Mouse (Mus musculus): ENCODE results near the gene Mpc2. TPM values are rescaled to one million over a fixed set of nuclear protein-coding genes. Genes with fewer than 3 reads are reported as not detected.

The Mpc2 gene
- 131 and 160 TPM in 2 replicates for polyA plus RNA-seq (2012; rRNA removed)

DNA sequence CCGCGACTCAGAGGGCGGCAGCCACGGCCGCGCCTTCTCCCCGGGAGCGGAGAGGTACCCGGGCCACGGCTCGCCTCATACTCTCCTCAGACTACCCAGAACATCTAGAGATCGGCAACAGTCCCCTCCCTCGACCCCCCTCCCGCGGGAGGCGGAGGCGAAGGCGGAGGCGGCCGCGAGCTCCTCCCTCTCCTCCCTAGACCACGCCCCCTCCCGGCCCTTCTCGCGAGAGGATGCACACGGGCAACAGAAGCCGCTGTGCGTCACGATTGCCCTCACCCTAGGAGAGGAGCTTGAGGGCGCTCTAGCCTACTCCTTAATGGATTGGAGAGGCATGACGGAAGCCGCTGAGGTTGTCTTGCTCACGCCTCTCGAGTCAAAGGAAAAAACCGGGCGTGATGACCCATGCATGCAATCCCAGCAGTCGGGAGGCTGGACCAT lies at the start of gene Mpc2, which contains the start of gene Dcaf6:
TSS of gene Mpc2 (plus strand) at position 278 of the 441 bp plus-strand sequence.
TSS of gene Dcaf6 (minus strand) at position 116 of the 441 bp plus-strand sequence.
- peak; percentile 81 for DNase-seq (ENCODE audit: low read depth)

DNA sequence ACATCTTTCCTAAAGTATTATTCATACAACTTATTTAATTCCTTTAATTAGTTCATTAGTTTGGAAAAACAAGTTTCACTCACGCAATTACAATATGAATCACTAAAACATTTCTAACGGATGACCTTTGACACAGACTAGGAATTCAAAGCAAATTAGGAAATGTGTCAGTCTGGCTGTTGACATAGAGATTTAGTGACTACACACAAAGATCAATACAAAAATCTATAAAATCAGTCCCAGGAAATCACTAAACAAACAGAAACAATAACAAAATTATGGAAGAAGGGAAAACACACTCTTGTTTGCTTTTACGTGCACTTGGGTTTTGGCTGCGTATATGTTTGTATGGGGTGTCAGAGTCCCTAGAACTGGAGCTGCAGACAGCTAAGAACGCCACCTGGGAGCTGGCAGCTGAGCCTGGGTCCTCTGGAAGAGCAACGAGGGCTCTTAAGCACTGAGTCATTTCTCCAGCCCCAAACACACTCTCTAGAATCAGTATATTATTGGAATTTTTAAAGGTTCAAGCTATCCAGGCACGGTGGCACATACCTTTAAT lies 39.0 kb upstream of the Mpc2 start:
- no peak for DNase-seq (ENCODE audit: low read depth)

DNA sequence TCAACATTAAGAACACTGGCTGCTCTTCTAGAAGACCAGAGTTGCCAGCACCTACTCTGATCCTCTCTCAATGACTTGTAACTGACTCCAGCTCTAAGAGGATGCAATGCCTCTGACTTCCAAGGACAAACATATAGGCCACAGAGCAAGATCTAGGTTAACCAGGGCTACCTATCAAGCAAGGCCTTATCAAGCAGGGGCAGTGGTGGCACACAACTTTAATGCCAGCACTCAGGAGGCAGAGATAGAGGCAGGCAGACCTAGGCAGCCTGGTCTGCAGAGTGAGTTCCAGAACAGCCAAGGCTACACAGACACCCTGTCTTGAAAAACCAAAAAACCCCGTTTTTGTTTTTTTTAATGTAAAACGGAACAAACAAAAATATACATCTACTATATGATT lies 34.2 kb upstream of the Mpc2 start:
- DNase-seq (ENCODE audit: low read depth) = no peak

DNA sequence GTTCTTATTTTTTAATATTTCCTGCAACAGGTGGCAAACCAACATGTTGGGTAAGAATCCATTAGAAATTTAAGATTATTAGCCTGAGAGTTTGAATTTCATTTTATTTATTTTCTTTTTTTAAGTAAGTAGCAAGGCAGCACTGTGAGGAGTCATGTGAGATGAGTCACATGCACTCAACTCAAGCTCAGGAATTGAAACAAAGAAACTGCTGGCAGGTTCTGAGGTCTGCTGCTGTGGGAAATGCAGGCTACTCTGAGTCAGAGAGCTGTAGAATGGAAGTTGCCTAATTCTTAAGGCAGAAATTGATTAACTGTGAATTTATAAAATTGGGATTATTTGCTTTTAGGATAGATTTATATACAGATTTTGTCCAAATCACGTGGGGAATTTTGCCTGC lies 27.6 kb upstream of the Mpc2 start:
- no peak for DNase-seq (ENCODE audit: low read depth)

DNA sequence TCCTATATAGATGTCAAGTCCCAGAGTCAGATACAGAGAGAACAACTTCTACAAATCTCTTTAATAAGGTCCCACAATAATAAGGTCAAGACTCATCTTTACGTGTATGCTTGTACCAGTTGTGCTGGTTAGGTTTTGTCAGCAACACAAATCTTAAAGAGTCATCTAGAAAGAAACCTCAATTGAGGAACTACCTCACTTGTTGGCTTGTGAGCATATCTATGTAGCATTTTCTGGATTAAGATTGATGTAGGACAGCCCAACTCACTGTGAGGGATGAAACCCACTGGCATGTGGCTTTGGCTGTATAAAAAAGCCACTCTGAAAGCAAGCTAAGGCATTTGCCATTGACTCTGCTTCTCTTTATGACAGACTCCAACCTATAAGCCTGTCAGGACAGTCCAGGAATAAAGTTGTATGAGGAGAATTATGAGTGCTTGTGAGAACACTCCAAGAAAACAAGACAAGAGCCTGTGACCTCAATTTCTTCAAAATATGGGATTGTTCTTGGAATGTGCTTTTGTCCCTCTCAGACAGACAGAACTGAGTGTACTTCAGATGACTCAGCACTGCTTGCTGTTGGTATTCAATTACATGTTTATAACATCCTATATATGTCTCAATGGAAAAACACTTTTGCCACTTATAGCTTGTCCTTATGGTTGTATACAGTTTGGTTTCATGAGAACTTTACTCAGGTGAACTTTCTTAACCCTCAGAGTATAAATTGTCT lies 22.0 kb upstream of the Mpc2 start:
- DNase-seq (ENCODE audit: low read depth) = no peak

DNA sequence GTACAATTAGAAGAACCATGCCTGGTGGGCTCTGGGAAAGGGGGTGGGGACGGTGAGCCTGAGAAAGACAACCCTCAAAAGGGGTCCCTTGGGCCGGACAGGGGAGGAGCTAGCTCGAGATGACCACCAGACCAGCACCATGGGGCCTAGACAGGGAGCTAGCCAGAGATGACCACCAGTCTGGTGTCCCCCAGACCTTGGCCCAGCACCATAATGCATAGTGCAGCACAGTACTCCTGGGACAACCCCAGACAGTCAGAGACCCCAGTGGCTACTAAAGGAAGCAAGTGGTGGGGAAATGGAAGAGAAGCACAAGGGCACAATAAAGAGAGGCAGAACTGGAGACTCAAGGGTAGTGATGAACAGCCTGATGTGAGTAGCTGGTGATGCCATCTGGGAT lies 19.6 kb upstream of the Mpc2 start:
- DNase-seq (ENCODE audit: low read depth) = no peak

DNA sequence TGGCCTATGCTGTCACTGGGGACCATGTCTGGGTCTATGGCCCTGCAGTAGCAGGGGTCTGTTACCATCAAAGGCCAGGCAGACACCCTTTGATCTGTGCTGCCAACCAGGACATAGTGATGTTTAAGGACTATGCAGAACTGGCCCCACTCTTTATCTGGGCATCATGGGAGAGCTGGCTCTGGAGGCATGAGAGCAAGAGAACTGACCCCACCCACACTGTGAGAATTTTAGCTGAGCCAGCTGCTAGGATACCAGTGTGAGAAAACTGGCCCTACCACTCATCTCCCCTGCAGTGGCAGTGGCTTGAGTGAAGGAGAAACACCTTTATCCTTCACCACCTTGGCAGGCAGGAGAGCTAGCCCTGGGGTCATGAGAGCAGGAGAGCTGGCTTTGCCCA lies 19.2 kb upstream of the Mpc2 start:
- no peak for DNase-seq (ENCODE audit: low read depth)

DNA sequence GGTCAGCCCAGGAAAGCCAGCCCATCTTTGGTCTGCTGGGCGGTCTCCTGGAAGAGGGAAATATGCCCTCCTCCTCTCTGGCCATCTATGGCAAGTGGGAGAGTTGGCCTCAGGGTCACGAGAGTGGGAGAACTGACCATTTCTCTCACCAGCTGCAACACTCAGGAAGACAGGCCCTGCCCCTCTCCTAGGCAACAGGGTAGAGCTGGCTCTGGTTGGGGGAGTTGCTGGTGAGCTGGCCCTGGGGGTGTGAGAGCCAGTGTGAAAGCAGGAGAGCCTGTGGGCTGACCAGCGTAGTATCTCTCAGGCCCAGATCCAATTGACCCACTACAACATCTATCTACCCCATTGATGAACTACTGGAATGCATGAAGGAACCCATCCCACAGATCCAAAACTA lies 18.7 kb upstream of the Mpc2 start:
- DNase-seq (ENCODE audit: low read depth) = no peak

DNA sequence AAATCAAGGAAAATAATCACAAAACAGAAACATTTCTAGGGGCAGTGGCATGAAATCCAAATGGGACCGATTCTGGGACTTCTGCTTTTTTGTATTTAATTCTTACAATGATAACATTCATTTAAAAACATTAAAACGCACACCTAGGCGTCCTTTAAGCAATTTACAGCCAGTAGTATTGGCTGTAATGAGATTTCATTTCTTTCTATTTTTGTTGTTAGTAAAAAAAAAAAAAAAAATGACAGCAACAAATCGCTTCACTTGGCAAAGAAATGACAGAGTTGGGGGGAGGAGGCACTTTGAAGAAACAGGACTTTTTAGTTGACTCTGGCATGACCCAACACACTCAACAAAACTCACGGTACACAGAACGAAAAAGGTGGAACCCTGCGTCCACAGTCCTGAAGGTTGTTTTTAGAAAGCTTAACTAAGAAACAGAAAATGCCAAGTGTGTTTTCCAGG lies 1.4 kb upstream of the Mpc2 start:
- DNase-seq (ENCODE audit: low read depth) = no peak

DNA sequence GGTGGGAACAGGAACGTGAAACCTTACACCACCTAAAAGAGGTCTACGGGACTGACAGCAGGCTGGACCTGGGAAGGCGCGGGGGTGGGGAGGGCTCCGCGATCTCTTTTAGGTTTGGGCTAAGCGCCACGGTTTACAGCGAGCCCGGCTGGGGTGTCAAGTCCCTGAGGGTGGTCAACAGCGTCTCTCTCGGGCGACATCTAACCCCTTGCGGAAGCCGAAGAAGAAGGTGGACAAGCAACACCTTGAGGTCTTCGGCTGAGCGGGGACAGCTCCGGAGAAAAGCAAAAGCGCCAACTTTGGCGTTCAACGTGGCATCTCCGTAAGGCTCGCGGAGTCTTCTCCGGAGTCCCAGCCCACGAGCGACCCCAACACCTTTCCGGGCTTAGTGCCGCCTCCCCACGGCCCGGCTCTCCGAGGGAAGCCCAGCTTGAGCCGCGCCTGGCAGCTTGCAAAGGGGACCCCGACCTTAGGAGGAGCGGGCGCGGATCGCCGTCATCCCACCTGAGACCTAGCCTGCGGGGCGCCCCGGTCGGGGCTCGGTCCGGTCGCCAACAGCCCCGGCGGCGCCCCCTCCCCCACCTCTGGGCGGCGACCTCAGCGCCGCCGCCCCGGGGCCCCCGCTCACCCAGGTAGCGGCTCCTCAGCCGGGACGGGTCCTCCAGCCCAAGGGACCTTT lies 795 bp upstream of the Mpc2 start:
- no peak for DNase-seq (ENCODE audit: low read depth)

DNA sequence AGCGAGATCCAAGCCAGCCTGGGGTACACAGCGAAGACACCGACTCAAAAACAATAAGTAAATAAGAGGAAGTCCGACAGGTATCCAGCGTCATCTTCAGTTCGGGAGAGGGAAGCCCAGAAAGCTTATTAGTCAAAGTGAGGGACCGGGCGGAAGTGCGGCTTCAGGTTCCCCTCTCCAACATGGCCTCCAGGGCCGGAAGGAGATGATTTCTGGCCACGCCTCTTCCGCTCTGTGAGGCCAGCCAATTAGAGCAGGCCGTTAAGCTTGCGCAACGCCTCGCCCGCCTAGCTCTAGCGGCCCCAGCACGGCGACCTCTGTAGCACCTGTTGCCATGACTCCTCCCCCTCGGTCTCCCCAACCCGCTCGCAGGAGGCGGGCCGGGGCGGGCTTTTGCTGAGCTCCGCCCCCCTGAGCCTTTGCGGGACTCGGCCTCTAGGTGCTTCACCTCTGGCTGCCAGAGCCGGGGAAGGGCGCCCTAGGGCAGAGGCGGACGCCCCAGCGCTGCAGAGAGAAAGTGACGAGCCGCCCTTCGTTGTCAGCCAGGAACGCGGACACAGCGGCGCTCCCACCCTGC lies 452 bp downstream of the Mpc2 start:
- DNase-seq (ENCODE audit: low read depth) = peak; percentile 93

DNA sequence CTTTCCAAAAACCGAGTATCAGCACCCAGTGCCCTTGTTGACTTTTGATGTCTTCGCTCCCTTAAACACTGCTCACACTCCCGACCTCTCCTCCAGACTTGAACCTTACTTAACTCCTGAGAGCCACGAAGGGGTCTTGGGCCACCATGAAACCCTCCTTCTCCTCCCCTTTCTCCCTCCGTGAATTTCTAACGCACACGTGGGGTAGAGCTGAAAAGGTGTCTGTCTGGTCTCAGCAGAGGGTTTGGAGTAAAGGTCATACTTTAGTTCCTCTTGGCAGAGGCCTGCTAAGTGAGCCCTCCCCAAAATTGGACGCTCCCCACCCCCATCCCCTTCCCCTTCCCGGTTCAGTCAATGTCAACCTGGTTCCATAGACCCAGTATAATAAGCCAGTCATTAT lies 1.2 kb downstream of the Mpc2 start:
- no peak for DNase-seq (ENCODE audit: low read depth)

DNA sequence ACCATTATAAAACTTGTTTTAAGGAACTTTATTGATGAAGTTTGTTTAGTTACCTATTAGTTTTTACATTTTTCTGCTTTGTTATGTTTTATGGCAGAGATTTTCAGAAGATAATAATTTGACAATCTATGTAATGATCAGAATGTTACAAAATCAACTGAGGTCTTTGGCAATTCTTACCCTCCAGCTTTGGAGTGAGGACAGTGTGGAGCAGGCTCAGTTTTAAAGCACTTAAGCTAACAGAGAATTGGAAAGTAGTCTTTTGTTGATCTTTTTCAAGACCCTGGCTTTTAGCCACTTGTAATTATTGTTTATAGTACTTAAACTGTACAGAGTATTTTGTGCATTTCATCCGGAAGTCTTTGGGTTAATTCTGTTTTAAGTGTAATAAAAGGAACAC lies 2.4 kb downstream of the Mpc2 start:
- no peak for DNase-seq (ENCODE audit: low read depth)

DNA sequence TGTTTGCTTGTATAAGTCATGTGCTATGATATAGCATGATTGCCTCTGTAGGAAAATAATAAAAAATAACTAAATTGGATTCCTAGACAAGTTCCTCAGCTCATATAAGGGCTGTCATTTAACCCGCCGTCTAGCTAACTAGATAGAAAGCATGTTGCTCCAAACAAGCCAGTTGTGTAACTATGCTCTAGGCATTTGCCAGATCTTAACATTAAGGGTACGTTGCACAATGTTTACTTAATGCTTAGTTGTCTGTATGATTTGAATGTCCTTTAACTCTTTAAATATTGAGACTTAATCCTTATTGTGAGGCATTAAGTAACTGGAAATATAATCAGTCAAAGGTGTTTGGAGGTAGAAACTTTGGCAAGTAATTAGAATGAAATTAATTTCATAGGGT lies 4.1 kb downstream of the Mpc2 start:
- peak; percentile 92 for DNase-seq (ENCODE audit: low read depth)

DNA sequence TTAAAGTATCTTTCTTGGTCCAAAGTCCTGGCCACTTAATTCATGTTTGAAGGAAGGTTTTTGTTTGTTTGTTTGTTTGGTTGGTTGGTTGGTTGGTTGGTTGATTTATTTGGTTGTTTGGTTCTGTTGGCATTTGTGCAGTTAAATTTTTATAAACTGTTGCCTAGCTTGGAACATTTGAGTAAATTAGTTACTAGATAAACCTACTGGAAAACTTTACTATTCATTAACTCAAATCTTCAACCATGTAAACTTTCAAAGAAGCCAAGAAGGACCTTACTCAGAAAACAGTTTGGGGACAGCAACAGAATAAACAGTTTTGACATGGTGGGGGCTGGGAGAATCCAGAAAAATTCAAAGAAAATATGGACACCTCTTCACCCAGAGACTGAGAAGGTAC lies 8.5 kb downstream of the Mpc2 start:
- no peak for DNase-seq (ENCODE audit: low read depth)

DNA sequence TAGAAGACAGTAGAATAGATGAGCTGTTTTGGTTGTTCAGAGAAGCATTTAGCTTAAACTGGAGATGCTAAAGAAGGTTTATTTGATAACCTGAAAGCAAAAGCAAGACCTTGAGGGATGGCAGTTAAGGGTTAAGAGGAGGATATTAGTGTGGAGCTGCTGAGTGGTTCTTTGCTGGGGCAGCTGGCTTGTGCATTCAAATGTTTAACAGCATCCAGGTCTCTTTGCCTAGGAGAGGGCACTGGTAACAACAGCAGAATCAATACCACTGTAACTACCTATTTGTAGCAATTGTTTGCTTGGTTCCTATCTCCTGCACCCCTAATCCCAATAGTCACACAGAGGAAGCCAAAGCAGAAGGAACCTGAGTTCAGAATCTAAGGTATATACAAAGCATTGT lies 9.3 kb downstream of the Mpc2 start:
- no peak for DNase-seq (ENCODE audit: low read depth)

DNA sequence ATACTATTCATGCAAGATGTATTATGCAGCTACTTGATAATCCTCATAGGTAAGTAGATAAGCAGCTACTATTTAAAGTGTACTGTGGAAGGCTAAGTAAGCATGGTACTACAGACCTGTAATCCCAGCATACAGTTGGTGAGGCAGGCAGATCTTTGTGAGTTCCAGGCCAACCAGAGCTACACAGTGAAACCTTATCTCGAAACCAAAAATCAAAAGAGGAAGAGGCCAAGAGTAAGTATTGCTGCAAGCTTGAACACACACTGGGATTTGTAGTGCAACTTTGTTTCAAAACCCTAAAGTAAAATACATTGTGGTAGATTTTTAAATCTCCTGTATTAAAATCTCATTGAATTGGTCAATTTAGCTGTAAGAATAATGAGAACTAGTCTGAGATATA lies 11.1 kb downstream of the Mpc2 start:
- no peak for DNase-seq (ENCODE audit: low read depth)

DNA sequence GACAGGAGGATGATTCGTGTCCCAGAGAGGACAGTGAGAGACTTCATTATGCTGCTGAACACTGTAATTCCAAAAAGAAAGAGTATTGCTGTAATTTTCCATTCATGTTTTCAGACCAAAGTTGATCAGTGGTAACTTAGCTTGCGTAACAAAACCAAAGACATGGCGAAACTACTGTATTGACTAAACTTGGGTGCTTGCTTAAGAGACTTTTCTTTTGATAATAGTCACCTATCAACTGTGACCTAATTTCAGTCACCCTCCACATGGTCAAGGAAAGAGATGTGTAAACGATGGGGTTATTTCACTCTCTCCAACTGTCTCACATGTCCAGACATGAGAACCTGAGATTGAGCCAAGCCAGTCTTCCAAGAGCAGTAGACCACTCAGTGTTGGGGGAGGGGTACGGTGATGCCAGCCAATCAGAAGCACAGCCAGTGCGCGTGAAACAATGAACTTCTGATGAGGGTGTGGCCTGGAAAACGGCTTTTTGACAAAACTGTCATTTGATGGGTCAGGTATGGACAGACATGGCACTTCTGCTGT lies 24.3 kb downstream of the Mpc2 start, which contains the start of gene Adcy10:
TSS of gene Adcy10 (plus strand) at position 496 of the 546 bp plus-strand sequence.
- peak; percentile 57 for DNase-seq (ENCODE audit: low read depth)

DNA sequence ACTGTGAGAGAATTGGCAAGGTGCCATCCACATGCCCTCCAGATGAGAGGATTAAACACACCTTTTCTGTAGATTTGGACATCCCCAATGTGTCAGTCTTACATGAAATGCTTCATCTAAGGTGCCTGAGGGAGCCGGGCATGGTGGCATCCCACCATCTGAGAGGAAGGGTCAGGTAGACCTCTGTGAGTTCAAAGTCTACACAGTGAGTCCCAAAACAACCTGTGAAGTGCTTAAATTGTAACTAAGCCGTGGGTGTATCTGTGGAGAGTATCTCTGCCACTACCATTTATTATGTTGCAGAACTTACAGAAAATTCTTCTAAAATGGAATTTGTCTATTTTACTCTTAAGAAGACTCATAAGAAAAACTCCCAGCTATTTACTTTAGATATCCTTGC lies 25.7 kb downstream of the Mpc2 start:
- no peak for DNase-seq (ENCODE audit: low read depth)

DNA sequence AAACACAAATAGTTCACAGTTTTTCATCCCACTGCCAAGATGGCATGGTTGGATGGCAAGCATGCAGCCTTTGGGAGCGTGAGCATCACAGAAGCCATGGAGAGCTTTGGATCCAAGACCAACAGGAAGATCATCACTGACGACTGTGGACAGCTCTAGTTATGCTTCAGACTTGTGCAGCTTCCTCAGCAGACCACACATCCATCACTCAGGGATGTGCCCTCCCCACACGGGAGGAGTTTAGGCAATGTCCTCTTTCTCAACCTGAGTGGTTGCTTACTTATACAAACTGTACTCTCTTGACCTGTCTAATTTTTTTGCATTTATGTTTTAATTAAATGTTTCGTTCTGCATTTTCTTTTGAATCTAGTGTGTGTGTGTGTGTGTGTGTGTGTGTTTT lies 28.8 kb downstream of the Mpc2 start:
- no peak for DNase-seq (ENCODE audit: low read depth)

DNA sequence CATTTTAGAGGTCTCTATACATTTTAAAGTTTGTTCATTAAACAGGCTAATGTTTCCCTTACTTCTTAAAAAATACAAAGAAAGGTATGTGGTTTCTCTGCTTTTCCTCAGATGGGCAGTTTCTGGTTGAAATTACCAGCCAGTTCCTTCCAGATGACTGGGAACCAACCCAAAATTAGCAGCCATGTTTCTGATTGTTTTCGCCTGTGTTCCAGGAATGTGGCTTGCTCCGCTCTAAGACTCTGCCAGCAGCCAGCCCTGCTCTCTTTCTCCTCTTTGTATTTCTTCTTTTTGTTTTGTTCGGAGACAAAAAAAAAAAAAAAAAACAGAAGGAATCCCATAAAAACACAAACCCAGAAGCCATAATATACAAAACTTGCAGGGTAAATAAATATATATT lies 38.4 kb downstream of the Mpc2 start:
- no peak for DNase-seq (ENCODE audit: low read depth)

DNA sequence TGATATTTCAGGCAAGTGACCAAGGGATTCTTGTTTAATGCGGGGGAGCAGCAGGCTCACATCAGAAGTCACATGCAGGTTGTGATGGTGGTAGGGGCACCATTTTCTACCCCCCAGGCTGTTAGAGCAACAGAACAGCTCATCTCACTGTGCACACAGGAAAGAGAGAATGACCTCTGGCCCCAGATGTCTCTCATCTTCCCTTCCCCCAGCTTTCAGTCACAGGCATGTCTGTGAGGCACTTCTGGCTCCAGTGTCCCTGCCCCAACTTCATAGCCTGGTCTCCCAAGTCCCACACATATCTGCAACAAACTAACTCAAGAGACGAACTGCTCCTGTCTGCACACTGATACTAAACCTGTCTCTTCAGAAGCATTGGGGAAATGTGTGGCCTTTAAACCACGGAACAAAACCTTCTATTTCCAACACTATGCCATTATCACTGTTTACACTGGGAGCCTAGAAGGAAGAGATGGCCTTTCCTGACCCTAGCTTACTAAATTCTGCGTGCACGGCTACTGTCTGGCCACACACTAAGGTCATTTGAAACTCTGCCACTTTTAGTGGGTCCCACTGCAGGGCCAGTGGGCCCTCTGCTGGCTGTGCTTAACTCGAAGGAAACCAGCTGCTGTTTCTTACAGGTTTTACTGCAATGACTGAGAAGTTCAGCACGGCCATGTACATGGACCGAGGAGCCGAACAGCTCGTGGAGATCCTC lies 43.0 kb downstream of the Mpc2 start:
- DNase-seq (ENCODE audit: low read depth) = no peak
